Mouse (Mus musculus): Measurements from ENCODE around the gene Arid5b.

DNA sequence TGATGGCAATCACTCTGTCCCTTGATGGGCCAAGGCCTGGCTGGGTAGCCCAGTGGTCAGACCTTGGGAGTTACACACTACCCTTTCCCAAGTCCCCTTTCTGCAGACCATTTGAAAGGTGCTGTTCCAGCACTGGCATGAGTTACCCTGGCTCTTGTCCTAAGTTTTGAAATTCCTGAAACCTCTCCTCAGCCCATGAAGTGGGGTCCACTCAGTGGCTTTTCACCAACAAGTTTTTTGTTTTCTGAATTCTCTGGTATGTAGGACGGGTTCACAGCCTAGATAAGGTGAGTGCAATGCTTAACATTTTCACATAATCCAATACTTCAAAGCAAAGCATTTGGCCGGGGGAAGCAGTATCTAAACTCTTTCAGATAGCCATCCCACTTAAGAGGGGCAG lies 183.4 kb downstream of the Arid5b start:
- TF ChIP-seq POLR2A (IDR thresholded peaks at IDR 0.05; ENCODE audit: low read depth, low read length), result no peak
- no peak for TF ChIP-seq CTCF (IDR thresholded peaks at IDR 0.05; ENCODE audit: extremely low read depth, insufficient read depth, insufficient read length, insufficient replicate concordance)
